Mouse (Mus musculus): ENCODE measurements around the gene Pth2. TPM values are rescaled to one million over a fixed set of nuclear protein-coding genes. Genes with fewer than 3 reads are reported as not detected.

Gene Pth2
- polyA plus RNA-seq, 1 experiment from 2014 or later: not detected

- Histone ChIP-seq H3K4me3 (ENCODE audit: low read depth, low read length) (no peak overlapping the region), H3K36me3 (ENCODE audit: control insufficient read depth, insufficient read depth) (0 out of 2 replicates have a peak, but pooled peaks cover 2% of the 10 kb centered on the region), H3K9me3 (replicated peaks; ENCODE audit: control insufficient read depth, low read length) (no peaks in the 10 kb centered on the region), H3K27ac (ENCODE audit: low read length) (no peak overlapping the region), H3K4me2 (ENCODE audit: low read depth, low read length) (no peak overlapping the region), H3K27me3 (ENCODE audit: control insufficient read depth, insufficient read depth, low read depth, low read length) (no peaks in the 10 kb centered on the region), H3K4me1 (ENCODE audit: control insufficient read depth, low read depth, low read length) (peaks cover 2% of the 10 kb centered on the region; the same call in 1 of the 2 replicates), H3K9ac (ENCODE audit: low read depth, low read length) (no peak overlapping the region)
- ATAC-seq (ENCODE audit: low read depth): no peak
- WGBS (ENCODE audit: insufficient replicate concordance): 82% methylated on average over 18 of the region's 18 CpGs
Measured at GRCm38 (mm10) chr7:45228548-45228947, 47.8 kb downstream of the Pth2 start.

- no peaks in the 10 kb centered on the region for H3K27me3 ChIP-seq (ENCODE audit: control insufficient read depth, insufficient read depth, low read depth, low read length)
- H3K27ac ChIP-seq (ENCODE audit: low read length): no peak overlapping the region
- no peak overlapping the region for H3K4me2 ChIP-seq (ENCODE audit: low read depth, low read length)
- 68% methylated on average over 8 of the region's 8 CpGs for WGBS (ENCODE audit: insufficient replicate concordance)
- no peak overlapping the region for H3K4me3 ChIP-seq (ENCODE audit: low read depth, low read length)
- ATAC-seq (ENCODE audit: low read depth): no peak
- peaks cover 3% of the 10 kb centered on the region for H3K4me1 ChIP-seq (ENCODE audit: control insufficient read depth, low read depth, low read length)
- H3K9ac ChIP-seq (ENCODE audit: low read depth, low read length): no peak overlapping the region
- H3K36me3 ChIP-seq (ENCODE audit: control insufficient read depth, insufficient read depth): no peaks in the 10 kb centered on the region
- H3K9me3 ChIP-seq (replicated peaks; ENCODE audit: control insufficient read depth, low read length): no peaks in the 10 kb centered on the region
Measured at GRCm38 (mm10) chr7:45229046-45229445, 48.3 kb downstream of the Pth2 start.

- Histone ChIP-seq H3K27ac (ENCODE audit: low read length) (no peak overlapping the region), H3K9me3 (replicated peaks; ENCODE audit: control insufficient read depth, low read length) (no peaks in the 10 kb centered on the region), H3K27me3 (ENCODE audit: control insufficient read depth, insufficient read depth, low read depth, low read length) (no peaks in the 10 kb centered on the region), H3K4me3 (ENCODE audit: low read depth, low read length) (no peak overlapping the region), H3K4me1 (ENCODE audit: control insufficient read depth, low read depth, low read length) (peaks cover 6% of the 10 kb centered on the region), H3K36me3 (ENCODE audit: control insufficient read depth, insufficient read depth) (no peaks in the 10 kb centered on the region), H3K4me2 (ENCODE audit: low read depth, low read length) (no peak overlapping the region), H3K9ac (ENCODE audit: low read depth, low read length) (no peak overlapping the region)
- WGBS (ENCODE audit: insufficient replicate concordance): 59% methylated on average over 7 of the region's 7 CpGs
- ATAC-seq (ENCODE audit: low read depth): no peak
Measured at GRCm38 (mm10) chr7:45229459-45230203, 48.8 kb downstream of the Pth2 start.

- no peaks in the 10 kb centered on the region for H3K27me3 ChIP-seq (ENCODE audit: control insufficient read depth, insufficient read depth, low read depth, low read length)
- no peak overlapping the region for H3K9ac ChIP-seq (ENCODE audit: low read depth, low read length)
- H3K9me3 ChIP-seq (replicated peaks; ENCODE audit: control insufficient read depth, low read length): no peaks in the 10 kb centered on the region
- no peak for ATAC-seq (ENCODE audit: low read depth)
- H3K36me3 ChIP-seq (ENCODE audit: control insufficient read depth, insufficient read depth): no peaks in the 10 kb centered on the region
- 61% methylated on average over 12 of the region's 12 CpGs for WGBS (ENCODE audit: insufficient replicate concordance)
- no peak overlapping the region for H3K4me3 ChIP-seq (ENCODE audit: low read depth, low read length)
- peaks cover 6% of the 10 kb centered on the region for H3K4me1 ChIP-seq (ENCODE audit: control insufficient read depth, low read depth, low read length)
- H3K27ac ChIP-seq (ENCODE audit: low read length): no peak overlapping the region
- H3K4me2 ChIP-seq (ENCODE audit: low read depth, low read length): no peak overlapping the region
Measured at GRCm38 (mm10) chr7:45231192-45231591, 50.4 kb downstream of the Pth2 start.

Small RNA genes lying within 50 kb of the gene (microRNA-seq; reads per million reads assigned to microRNA genes)
- not detected for gene Mir7055

Other genes with a start within 250 kb of the Pth2 start
- gene Tsks, start 237.8 kb upstream of the Pth2 start, polyA plus RNA-seq (2015; fragmentation: Nextera tagmentation; extraction: Ambion mirVana): 0.12 TPM in 1 of 2 replicates, not detected in the other
- gene Cpt1c, start 206.1 kb upstream of the Pth2 start, polyA plus RNA-seq (2015; fragmentation: Nextera tagmentation; extraction: Ambion mirVana): 1.8 and 2.1 TPM in 2 replicates
- gene Prmt1, start 194.4 kb upstream of the Pth2 start, polyA plus RNA-seq (2015; fragmentation: Nextera tagmentation; extraction: Ambion mirVana): 95.6 and 98.6 TPM in 2 replicates
- gene Irf3, start 183.3 kb upstream of the Pth2 start, polyA plus RNA-seq (2015; fragmentation: Nextera tagmentation; extraction: Ambion mirVana): 39.8 and 43.2 TPM in 2 replicates
- gene Bcl2l12, start 182.3 kb upstream of the Pth2 start, polyA plus RNA-seq (2015; fragmentation: Nextera tagmentation; extraction: Ambion mirVana): 11.0 and 12.2 TPM in 2 replicates
- gene Scaf1, start 164.6 kb upstream of the Pth2 start, polyA plus RNA-seq (2015; fragmentation: Nextera tagmentation; extraction: Ambion mirVana): 9.8 and 9.9 TPM in 2 replicates
- 20.9 and 23.2 TPM in 2 replicates for gene Rras, start 163.0 kb upstream of the Pth2 start, polyA plus RNA-seq (2015; fragmentation: Nextera tagmentation; extraction: Ambion mirVana)
- gene Prr12, start 128.1 kb upstream of the Pth2 start, polyA plus RNA-seq (2015; fragmentation: Nextera tagmentation; extraction: Ambion mirVana): 1.9 and 2.0 TPM in 2 replicates
- gene Nosip, start 118.6 kb upstream of the Pth2 start, polyA plus RNA-seq (2015; fragmentation: Nextera tagmentation; extraction: Ambion mirVana): 23.4 and 23.8 TPM in 2 replicates
- 9.7 and 10.5 TPM in 2 replicates for gene Prrg2, start 118.3 kb upstream of the Pth2 start, polyA plus RNA-seq (2015; fragmentation: Nextera tagmentation; extraction: Ambion mirVana)
- gene Rcn3, start 88.8 kb upstream of the Pth2 start, polyA plus RNA-seq (2015; fragmentation: Nextera tagmentation; extraction: Ambion mirVana): 20.1 and 22.7 TPM in 2 replicates
- 50.6 and 56.1 TPM in 2 replicates for gene Fcgrt, start 77.1 kb upstream of the Pth2 start, polyA plus RNA-seq (2015; fragmentation: Nextera tagmentation; extraction: Ambion mirVana)
- gene Rps11, start 56.6 kb upstream of the Pth2 start, polyA plus RNA-seq (2015; fragmentation: Nextera tagmentation; extraction: Ambion mirVana): 646 and 744 TPM in 2 replicates
- gene Rpl13a, start 52.2 kb upstream of the Pth2 start, polyA plus RNA-seq (2015; fragmentation: Nextera tagmentation; extraction: Ambion mirVana): 558 and 645 TPM in 2 replicates
- 0.12 TPM in 1 of 2 replicates, not detected in the other for gene Gm45713, start 44.8 kb upstream of the Pth2 start, polyA plus RNA-seq (2015; fragmentation: Nextera tagmentation; extraction: Ambion mirVana)
- gene Flt3l, start 44.6 kb upstream of the Pth2 start, polyA plus RNA-seq (2015; fragmentation: Nextera tagmentation; extraction: Ambion mirVana): 3.0 and 3.1 TPM in 2 replicates
- gene Pih1d1, start 26.7 kb upstream of the Pth2 start, polyA plus RNA-seq (2015; fragmentation: Nextera tagmentation; extraction: Ambion mirVana): 42.3 and 42.8 TPM in 2 replicates
- 30.0 and 30.3 TPM in 2 replicates for gene Aldh16a1, start 26.4 kb upstream of the Pth2 start, polyA plus RNA-seq (2015; fragmentation: Nextera tagmentation; extraction: Ambion mirVana)
- gene Slc17a7, start 17.0 kb upstream of the Pth2 start, polyA plus RNA-seq (2015; fragmentation: Nextera tagmentation; extraction: Ambion mirVana): not detected in 2 replicates
- gene Gfy, start 1.4 kb upstream of the Pth2 start, polyA plus RNA-seq (2015; fragmentation: Nextera tagmentation; extraction: Ambion mirVana): not detected in 2 replicates
- 0.05 TPM in 1 of 2 replicates, not detected in the other for gene Ccdc155, start 23.9 kb downstream of the Pth2 start, polyA plus RNA-seq (2015; fragmentation: Nextera tagmentation; extraction: Ambion mirVana)
- gene Dkkl1, start 31.2 kb downstream of the Pth2 start, polyA plus RNA-seq (2015; fragmentation: Nextera tagmentation; extraction: Ambion mirVana): 1.5 and 2.2 TPM in 2 replicates
- gene Tead2, start 34.8 kb downstream of the Pth2 start, polyA plus RNA-seq (2015; fragmentation: Nextera tagmentation; extraction: Ambion mirVana): 5.0 and 6.5 TPM in 2 replicates
- 16.4 and 19.3 TPM in 2 replicates for gene Cd37, start 58.1 kb downstream of the Pth2 start, polyA plus RNA-seq (2015; fragmentation: Nextera tagmentation; extraction: Ambion mirVana)
- not detected in 2 replicates for gene Slc6a16, start 60.1 kb downstream of the Pth2 start, polyA plus RNA-seq (2015; fragmentation: Nextera tagmentation; extraction: Ambion mirVana)
- gene Slc6a21, start 96.5 kb downstream of the Pth2 start, polyA plus RNA-seq (2015; fragmentation: Nextera tagmentation; extraction: Ambion mirVana): not detected in 2 replicates
- 0.85 and 1.7 TPM in 2 replicates for gene Trpm4, start 152.8 kb downstream of the Pth2 start, polyA plus RNA-seq (2015; fragmentation: Nextera tagmentation; extraction: Ambion mirVana)
- 0.39 and 0.60 TPM in 2 replicates for gene Hrc, start 154.3 kb downstream of the Pth2 start, polyA plus RNA-seq (2015; fragmentation: Nextera tagmentation; extraction: Ambion mirVana)
- 0.15 and 0.19 TPM in 2 replicates for gene Ppfia3, start 186.0 kb downstream of the Pth2 start, polyA plus RNA-seq (2015; fragmentation: Nextera tagmentation; extraction: Ambion mirVana)
- gene Lin7b, start 189.6 kb downstream of the Pth2 start, polyA plus RNA-seq (2015; fragmentation: Nextera tagmentation; extraction: Ambion mirVana): not detected in 2 replicates
- gene Snrnp70, start 214.7 kb downstream of the Pth2 start, polyA plus RNA-seq (2015; fragmentation: Nextera tagmentation; extraction: Ambion mirVana): 64.2 and 70.1 TPM in 2 replicates
- gene Kcna7, start 224.7 kb downstream of the Pth2 start, polyA plus RNA-seq (2015; fragmentation: Nextera tagmentation; extraction: Ambion mirVana): not detected in 2 replicates
- gene Ntf5, start 232.7 kb downstream of the Pth2 start, polyA plus RNA-seq (2015; fragmentation: Nextera tagmentation; extraction: Ambion mirVana): 0.09 and 0.26 TPM in 2 replicates
- gene Lhb, start 239.8 kb downstream of the Pth2 start, polyA plus RNA-seq (2015; fragmentation: Nextera tagmentation; extraction: Ambion mirVana): not detected in 2 replicates